Mouse (Mus musculus) small intestine, adult 2 months (tissue): ENCODE data around the gene S100a16.

Source experiments
- CTCF ChIP-seq: fragments of 200-500 bp; IDR thresholded peaks from 2 replicates; pipeline ENCODE4 v1.5.1; 2012; ENCODE audit warnings: low read depth, mild to moderate bottlenecking, control low read depth, inconsistent platforms, low read length, moderate library complexity, mixed read lengths; ENCODE audit not compliant: insufficient replicate concordance, insufficient read length; ENCODE audit errors: extremely low read depth
- POLR2A ChIP-seq: fragments of 200-500 bp; IDR thresholded peaks from 2 replicates; pipeline ENCODE4 v1.6.1; 2012; ENCODE audit warnings: low read depth, mild to moderate bottlenecking, control low read depth, inconsistent platforms, low read length, moderate library complexity

DNA sequence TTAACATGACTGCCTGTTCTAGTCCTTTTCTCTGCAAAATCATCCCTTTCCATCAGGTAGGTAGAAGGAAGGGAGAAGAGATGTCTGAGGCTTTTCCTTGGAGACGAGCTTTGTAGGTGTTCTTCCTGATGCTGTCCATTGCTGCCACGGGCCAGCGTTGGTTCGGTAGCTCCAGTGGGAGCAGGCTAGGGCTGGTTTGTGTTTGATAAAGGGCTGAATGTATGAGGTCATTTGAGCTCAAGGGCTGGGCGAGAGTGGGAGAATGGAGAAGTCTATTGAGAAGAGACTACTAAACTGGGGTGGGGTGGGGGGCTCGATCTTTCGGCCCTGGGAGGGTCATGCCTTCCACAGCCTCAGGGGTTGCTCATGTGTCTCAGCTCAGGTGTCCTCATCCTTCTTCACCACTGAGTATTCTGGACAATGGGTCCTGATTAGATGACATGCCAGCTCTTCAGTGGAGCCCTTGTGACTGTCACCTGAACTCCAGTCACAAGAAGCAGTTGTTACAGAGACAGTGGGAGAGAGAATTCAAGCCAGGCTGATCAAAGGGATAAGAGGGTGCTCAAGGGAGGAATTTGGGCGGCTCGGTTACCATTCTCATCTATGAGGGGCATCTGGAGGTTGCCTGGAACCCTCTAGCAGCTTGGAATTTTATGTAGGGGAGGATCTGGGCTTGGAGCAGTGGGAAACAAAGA lies 24.0 kb upstream of the S100a16 start:
- TF ChIP-seq CTCF, result no peak
- TF ChIP-seq POLR2A, result no peak
